Mouse (Mus musculus): ENCODE measurements around the gene Casc3. TPM values are rescaled to one million over a fixed set of nuclear protein-coding genes. Genes with fewer than 3 reads are reported as not detected.
"Not testable (repeated sequence)": the region's sequence is repeated elsewhere in the genome, so short reads cannot be mapped to it uniquely, and the experiment has no call there.

Casc3 gene
- polyA plus RNA-seq, 1 experiment from 2014 or later, result 54.2 TPM

- H3K9me3 ChIP-seq, result no peaks in the 10 kb centered on the region
- H3K4me2 ChIP-seq, result peak within 1 kb of the TSS; percentile 93
- no peaks in the 10 kb centered on the region for H3K27me3 ChIP-seq
- H3K9ac ChIP-seq, result peak within 1 kb of the TSS; percentile 87
- H3K4me1 ChIP-seq (replicated peaks), result peaks cover 32% of the 10 kb centered on the region
- peak within 1 kb of the TSS; percentile 98 for H3K4me3 ChIP-seq
- under 1% methylated on average over 57 of the region's 89 CpGs for WGBS
- peaks cover 14% of the 10 kb centered on the region for H3K36me3 ChIP-seq
- H3K27ac ChIP-seq (replicated peaks), result peak within 1 kb of the TSS; percentile 99
- ATAC-seq (ENCODE audit: low FRiP score, low read depth), result peak; percentile 54
These were observed 9.5 kb upstream of the Casc3 start, which contains the start of gene Msl1 for GRCm38 (mm10) chr11:98795015-98795713. TSS of gene Msl1 (plus strand) at chr11:98795516.

DNA sequence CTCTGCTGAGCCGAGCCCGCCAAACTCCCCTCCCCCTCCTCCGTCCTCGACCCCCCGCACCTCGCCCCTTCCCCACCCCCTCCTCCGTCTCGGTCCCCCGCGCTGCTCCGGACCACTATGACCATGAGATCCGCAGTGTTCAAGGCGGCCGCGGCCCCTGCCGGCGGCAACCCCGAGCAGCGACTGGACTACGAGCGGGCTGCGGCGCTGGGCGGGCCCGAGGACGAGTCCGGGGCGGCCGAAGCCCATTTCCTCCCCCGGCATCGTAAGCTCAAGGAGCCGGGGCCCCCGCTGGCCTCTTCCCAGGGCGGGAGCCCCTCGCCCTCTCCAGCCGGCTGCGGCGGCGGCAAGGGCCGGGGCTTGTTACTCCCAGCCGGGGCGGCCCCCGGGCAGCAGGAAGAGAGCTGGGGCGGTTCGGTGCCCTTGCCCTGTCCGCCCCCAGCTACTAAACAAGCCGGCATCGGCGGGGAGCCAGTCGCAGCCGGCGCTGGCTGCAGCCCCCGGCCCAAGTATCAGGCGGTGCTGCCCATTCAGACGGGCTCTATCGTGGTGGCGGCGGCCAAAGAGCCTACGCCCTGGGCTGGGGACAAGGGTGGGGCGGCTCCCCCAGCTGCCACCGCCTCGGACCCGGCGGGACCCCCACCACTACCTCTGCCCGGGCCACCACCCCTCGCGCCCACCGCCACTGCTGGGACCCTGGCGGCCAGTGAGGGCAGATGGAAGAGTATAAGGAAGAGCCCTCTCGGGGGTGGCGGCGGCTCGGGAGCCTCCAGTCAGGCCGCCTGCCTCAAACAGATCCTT, 8.8 kb upstream of the Casc3 start:
- Histone ChIP-seq H3K4me2 (peak overlapping the region; percentile 93), H3K27me3 (no peaks in the 10 kb centered on the region), H3K36me3 (peaks cover 21% of the 10 kb centered on the region), H3K9ac (peak overlapping the region; percentile 87), H3K9me3 (no peaks in the 10 kb centered on the region), H3K27ac (replicated peaks) (peak overlapping the region; percentile 99), H3K4me3 (peak overlapping the region; percentile 98), H3K4me1 (replicated peaks) (peaks cover 32% of the 10 kb centered on the region)
- peak; percentile 43 for ATAC-seq (ENCODE audit: low FRiP score, low read depth)
- WGBS, result 0% methylated on average over 65 of the region's 74 CpGs

GRCm38 (mm10) chr11:98796515-98797216, 8.0 kb upstream of the Casc3 start:
- H3K4me1 ChIP-seq (replicated peaks), result peaks cover 32% of the 10 kb centered on the region
- peak overlapping the region; percentile 87 for H3K9ac ChIP-seq
- ATAC-seq (ENCODE audit: low FRiP score, low read depth), result peak; percentile 70
- H3K4me2 ChIP-seq, result peak overlapping the region; percentile 93
- peak overlapping the region; percentile 98 for H3K4me3 ChIP-seq
- H3K9me3 ChIP-seq, result no peaks in the 10 kb centered on the region
- peaks cover 28% of the 10 kb centered on the region for H3K36me3 ChIP-seq
- H3K27me3 ChIP-seq, result no peaks in the 10 kb centered on the region
- 4% methylated on average over 23 of the region's 23 CpGs for WGBS
- peak overlapping the region; percentile 99 for H3K27ac ChIP-seq (replicated peaks)

DNA sequence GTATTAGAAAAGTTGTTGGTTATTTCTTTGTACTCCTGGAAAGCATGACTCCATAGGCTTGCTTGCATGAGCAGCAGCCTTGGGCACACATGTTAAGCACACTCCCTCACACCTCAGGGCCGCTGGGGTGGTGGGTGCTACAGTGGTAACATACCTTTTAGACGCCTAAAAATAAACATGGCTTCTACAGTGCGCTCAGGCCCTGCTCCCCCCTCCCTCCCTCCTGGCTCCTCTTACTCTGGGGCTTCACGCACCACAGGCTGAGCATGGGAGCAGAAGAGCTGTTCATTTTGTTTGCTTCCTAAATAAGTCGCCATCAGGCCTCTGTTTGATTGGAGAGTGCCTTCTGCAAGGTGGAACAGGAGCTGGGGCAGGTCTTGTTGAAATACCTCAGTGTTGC, 7.4 kb upstream of the Casc3 start:
- peak overlapping the region; percentile 87 for H3K9ac ChIP-seq
- ATAC-seq (ENCODE audit: low FRiP score, low read depth), result no peak
- peaks cover 35% of the 10 kb centered on the region for H3K36me3 ChIP-seq
- no peaks in the 10 kb centered on the region for H3K9me3 ChIP-seq
- H3K4me1 ChIP-seq (replicated peaks), result peaks cover 32% of the 10 kb centered on the region
- H3K27me3 ChIP-seq, result no peaks in the 10 kb centered on the region
- H3K4me3 ChIP-seq, result peak overlapping the region; percentile 98
- H3K4me2 ChIP-seq, result peak overlapping the region; percentile 93
- peak overlapping the region; percentile 99 for H3K27ac ChIP-seq (replicated peaks)
- WGBS, result 9% methylated on average over 5 of the region's 5 CpGs

- Histone ChIP-seq H3K9me3 (no peaks in the 10 kb centered on the region), H3K4me1 (replicated peaks) (peaks cover 32% of the 10 kb centered on the region), H3K27me3 (no peaks in the 10 kb centered on the region), H3K36me3 (peaks cover 41% of the 10 kb centered on the region), H3K4me2 (peak overlapping the region; percentile 93), H3K27ac (replicated peaks) (peak overlapping the region; percentile 99; the same call in 1 of the 2 replicates), H3K9ac (peak overlapping the region; percentile 87), H3K4me3 (peak overlapping the region; percentile 98)
- 41% methylated on average over 4 of the region's 4 CpGs for WGBS
- no peak for ATAC-seq (ENCODE audit: low FRiP score, low read depth)
These were observed 6.8 kb upstream of the Casc3 start for GRCm38 (mm10) chr11:98797909-98798308.

- Histone ChIP-seq H3K9ac (no peak overlapping the region), H3K9me3 (no peaks in the 10 kb centered on the region), H3K36me3 (peaks cover 51% of the 10 kb centered on the region), H3K27ac (replicated peaks) (peak overlapping the region; percentile 98), H3K4me3 (no peak overlapping the region), H3K4me1 (replicated peaks) (peaks cover 26% of the 10 kb centered on the region), H3K27me3 (no peaks in the 10 kb centered on the region), H3K4me2 (peak overlapping the region; percentile 77; the same call in 1 of the 2 replicates)
- 81% methylated on average over 2 of the region's 2 CpGs for WGBS
- no peak for ATAC-seq (ENCODE audit: low FRiP score, low read depth)
These were observed 3.7 kb downstream of the Casc3 start for GRCm38 (mm10) chr11:98808417-98808816.

GRCm38 (mm10) chr11:98809457-98810290, 5.0 kb downstream of the Casc3 start:
- peak overlapping the region; percentile 79 for H3K4me3 ChIP-seq
- H3K4me1 ChIP-seq (replicated peaks), result peaks cover 26% of the 10 kb centered on the region
- peak overlapping the region; percentile 98 for H3K27ac ChIP-seq (replicated peaks)
- H3K9ac ChIP-seq, result peak overlapping the region; percentile 95
- ATAC-seq (ENCODE audit: low FRiP score, low read depth), result peak; percentile 98
- peaks cover 46% of the 10 kb centered on the region for H3K36me3 ChIP-seq
- no peaks in the 10 kb centered on the region for H3K9me3 ChIP-seq
- WGBS, result under 1% methylated on average over 73 of the region's 84 CpGs
- H3K4me2 ChIP-seq, result peak overlapping the region; percentile 77
- H3K27me3 ChIP-seq, result no peaks in the 10 kb centered on the region

DNA sequence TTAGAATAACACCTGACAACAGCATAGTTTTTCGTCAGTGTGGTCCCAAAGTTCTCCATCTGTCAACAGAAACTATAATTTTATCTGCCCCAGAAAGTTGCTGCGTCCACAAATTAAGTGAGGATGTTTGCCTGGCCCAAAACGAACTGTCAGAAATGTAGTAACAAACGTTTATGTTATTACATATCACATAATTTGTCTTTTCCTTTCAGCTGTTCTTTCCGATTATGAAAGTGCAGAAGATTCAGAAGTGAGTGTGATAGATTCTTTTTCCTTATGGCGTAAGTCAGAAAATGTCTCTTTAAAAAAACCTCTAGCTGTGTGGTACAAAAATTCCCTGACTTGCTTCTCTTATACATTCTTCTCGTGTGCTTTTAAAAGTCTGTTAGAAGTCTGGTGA, 6.0 kb downstream of the Casc3 start:
- Histone ChIP-seq H3K27ac (replicated peaks) (peak overlapping the region; percentile 98), H3K4me3 (peak overlapping the region; percentile 79), H3K4me2 (peak overlapping the region; percentile 77), H3K9ac (peak overlapping the region; percentile 95), H3K36me3 (peaks cover 36% of the 10 kb centered on the region), H3K27me3 (no peaks in the 10 kb centered on the region), H3K9me3 (no peaks in the 10 kb centered on the region), H3K4me1 (replicated peaks) (peaks cover 26% of the 10 kb centered on the region)
- WGBS, result 79% methylated on average over 7 of the region's 7 CpGs
- ATAC-seq (ENCODE audit: low FRiP score, low read depth), result no peak

DNA sequence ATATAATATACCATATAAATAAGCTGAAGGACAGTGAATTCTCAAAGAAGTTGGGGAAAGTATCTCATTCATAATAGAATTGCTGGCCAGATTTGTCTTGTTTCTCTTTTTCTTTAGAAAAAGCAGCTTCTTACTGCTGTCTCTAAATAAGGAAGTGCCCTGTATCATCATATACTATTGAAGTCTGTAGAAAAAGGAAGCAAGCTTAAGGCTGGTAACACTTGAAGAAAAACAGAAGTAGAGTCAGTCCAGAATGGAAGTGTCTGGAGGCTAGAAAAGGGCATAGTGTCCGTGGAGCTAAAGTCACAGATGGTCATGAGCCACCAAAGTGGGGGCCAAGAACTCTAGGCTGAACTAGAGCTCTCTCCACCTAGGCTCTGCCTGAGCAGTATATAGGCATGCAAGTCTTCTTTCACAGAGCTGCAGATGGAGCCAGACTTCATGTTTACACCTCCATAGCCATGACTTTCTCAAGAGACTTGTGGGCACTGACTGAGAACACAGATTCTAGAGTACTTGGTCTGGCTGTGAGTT, 12.1 kb downstream of the Casc3 start:
- Histone ChIP-seq H3K27ac (replicated peaks) (no peak overlapping the region), H3K27me3 (no peaks in the 10 kb centered on the region), H3K36me3 (peaks cover 67% of the 10 kb centered on the region), H3K9ac (no peak overlapping the region), H3K9me3 (no peaks in the 10 kb centered on the region), H3K4me2 (no peak overlapping the region), H3K4me3 (no peak overlapping the region), H3K4me1 (replicated peaks) (peaks cover 4% of the 10 kb centered on the region)
- 94% methylated on average over 1 of the region's 1 CpGs for WGBS
- no peak for ATAC-seq (ENCODE audit: low FRiP score, low read depth)

DNA sequence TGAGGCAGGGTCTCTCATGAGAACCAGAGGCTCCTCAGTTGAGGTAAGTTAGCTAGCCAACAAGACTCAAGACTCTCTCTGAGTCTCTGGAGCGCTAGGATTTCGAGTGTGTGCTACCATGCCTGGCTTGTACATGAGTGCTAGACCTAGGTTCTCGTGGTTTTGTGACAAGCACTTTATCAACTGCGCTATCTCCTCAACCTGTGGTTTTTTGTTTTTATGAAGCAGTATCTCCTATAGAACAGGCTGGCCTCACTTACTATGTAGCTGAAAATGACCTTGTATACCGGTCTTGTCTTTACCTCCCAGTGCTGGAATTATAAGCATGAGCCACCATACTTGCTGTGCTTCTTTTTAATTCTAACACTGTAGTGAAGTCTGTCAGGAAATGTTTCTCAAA, 16.3 kb downstream of the Casc3 start:
- no peaks in the 10 kb centered on the region for H3K27me3 ChIP-seq
- H3K9me3 ChIP-seq, result no peaks in the 10 kb centered on the region
- ATAC-seq (ENCODE audit: low FRiP score, low read depth), result no peak
- H3K4me3 ChIP-seq, result no peak overlapping the region
- WGBS, result 95% methylated on average over 5 of the region's 5 CpGs
- H3K9ac ChIP-seq, result no peak overlapping the region
- H3K36me3 ChIP-seq, result peaks cover 87% of the 10 kb centered on the region
- H3K4me1 ChIP-seq (replicated peaks), result no peaks in the 10 kb centered on the region
- H3K27ac ChIP-seq (replicated peaks), result no peak overlapping the region
- H3K4me2 ChIP-seq, result no peak overlapping the region

GRCm38 (mm10) chr11:98826071-98826470, 21.4 kb downstream of the Casc3 start:
- not testable (repeated sequence) for H3K4me1 ChIP-seq (replicated peaks); ATAC-seq (ENCODE audit: low FRiP score, low read depth); H3K4me2 ChIP-seq; H3K27ac ChIP-seq (replicated peaks); H3K27me3 ChIP-seq; H3K9me3 ChIP-seq; H3K4me3 ChIP-seq; H3K9ac ChIP-seq
- H3K36me3 ChIP-seq, result peaks cover 86% of the 10 kb centered on the region
- 97% methylated on average over 2 of the region's 2 CpGs for WGBS
